Mouse (Mus musculus) heart, embryonic 13.5 days (tissue): ENCODE measurements around the gene Txnip. TPM values are rescaled to one million over a fixed set of nuclear protein-coding genes. Genes with fewer than 3 reads are reported as not detected.

Experiments used
- ATAC-seq: fragments of 200-750 bp; cut with Nextera tagmentation; 2 replicates; pipeline ENCODE4 v1.8.0; 2017; ENCODE audit warnings: moderate TSS enrichment; ENCODE audit not compliant: insufficient number of reproducible peaks, low FRiP score, low TSS enrichment; ENCODE audit errors: extremely low read depth
- H3K27ac ChIP-seq: fragments of 300-500 bp; sonication (generic); replicated peaks from 2 replicates; pipeline ENCODE4 v1.5.1; 2015; ENCODE audit warnings: moderate library complexity, mild to moderate bottlenecking, inconsistent platforms
- H3K27me3 ChIP-seq: fragments of 300-500 bp; sonication (generic); replicated peaks from 2 replicates; pipeline ENCODE4 v1.6.1; 2015; ENCODE audit warnings: mild to moderate bottlenecking, inconsistent platforms
- H3K36me3 ChIP-seq: fragments of 300-500 bp; sonication (generic); 2 replicates; pipeline ENCODE4 v1.6.1; 2015; ENCODE audit warnings: mild to moderate bottlenecking, inconsistent platforms
- H3K4me1 ChIP-seq: fragments of 300-500 bp; sonication (generic); 2 replicates; pipeline ENCODE4 v1.6.1; 2015; ENCODE audit warnings: inconsistent platforms
- H3K4me2 ChIP-seq: fragments of 300-500 bp; sonication (generic); 2 replicates; pipeline ENCODE4 v1.6.1; 2015; ENCODE audit warnings: inconsistent platforms, mild to moderate bottlenecking, moderate library complexity
- H3K4me3 ChIP-seq: fragments of 300-500 bp; sonication (generic); 2 replicates; pipeline ENCODE4 v1.5.1; 2015; ENCODE audit warnings: moderate library complexity, mild to moderate bottlenecking, inconsistent platforms
- H3K9ac ChIP-seq: fragments of 300-500 bp; sonication (generic); 2 replicates; pipeline ENCODE4 v1.6.1; 2015; ENCODE audit warnings: inconsistent platforms, mild to moderate bottlenecking, moderate library complexity
- H3K9me3 ChIP-seq: fragments of 300-500 bp; sonication (generic); 2 replicates; pipeline ENCODE4 v1.6.1; 2016; ENCODE audit warnings: inconsistent platforms
- WGBS: fragments of 180-500 bp; shearing (Covaris S2); methylation state at CpG from one replicate; pipeline ENCODE4 v1.1.7; 2015; ENCODE audit warnings: mixed read lengths; 5-methylcytosine and 5-hydroxymethylcytosine counted together
- polyA plus RNA-seq: library from polyadenylated mRNA; unstranded; fragments of >200 nt; fragmentation: Nextera tagmentation; extraction: Ambion mirVana; gene quantifications from 2 replicates; pipeline ENCODE4 v1.2.1, GENCODE M21; 2015

Txnip gene
- polyA plus RNA-seq, 1 experiment from 2014 or later = 156 TPM

GRCm38 (mm10) chr3:96560881-96561668 lies 3.3 kb downstream of the Txnip start:
- Histone ChIP-seq H3K27ac (peak overlapping the region; percentile 99), H3K36me3 (peaks cover 32% of the 10 kb centered on the region), H3K4me1 (peaks cover 51% of the 10 kb centered on the region), H3K27me3 (no peaks in the 10 kb centered on the region), H3K9ac (peak overlapping the region; percentile 100), H3K9me3 (no peaks in the 10 kb centered on the region), H3K4me2 (peak overlapping the region; percentile 93), H3K4me3 (peak overlapping the region; percentile 96)
- WGBS = 71% methylated on average over 9 of the region's 9 CpGs
- ATAC-seq = no peak

- H3K27me3 ChIP-seq = no peaks in the 10 kb centered on the region
- peak overlapping the region; percentile 100 for H3K9ac ChIP-seq
- peaks cover 32% of the 10 kb centered on the region for H3K36me3 ChIP-seq
- H3K27ac ChIP-seq = peak overlapping the region; percentile 99
- H3K9me3 ChIP-seq = no peaks in the 10 kb centered on the region
- peak overlapping the region; percentile 96 for H3K4me3 ChIP-seq
- no peak for ATAC-seq
- 40% methylated on average over 10 of the region's 10 CpGs for WGBS
- H3K4me1 ChIP-seq = peaks cover 56% of the 10 kb centered on the region
- H3K4me2 ChIP-seq = peak overlapping the region; percentile 93
These were observed 4.4 kb downstream of the Txnip start for GRCm38 (mm10) chr3:96561946-96562681.

- Histone ChIP-seq H3K4me1 (peaks cover 56% of the 10 kb centered on the region), H3K27ac (peak overlapping the region; percentile 99)
These were observed 5.5 kb downstream of the Txnip start for GRCm38 (mm10) chr3:96563267-96563666.

GRCm38 (mm10) chr3:96563911-96564632 lies 6.3 kb downstream of the Txnip start:
- Histone ChIP-seq H3K27me3 (no peaks in the 10 kb centered on the region), H3K9ac (peak overlapping the region; percentile 58), H3K4me2 (peak overlapping the region; percentile 18; the same call in 1 of the 2 replicates), H3K9me3 (no peaks in the 10 kb centered on the region), H3K4me3 (no peak overlapping the region), H3K4me1 (peaks cover 61% of the 10 kb centered on the region), H3K27ac (peak overlapping the region; percentile 99), H3K36me3 (peaks cover 28% of the 10 kb centered on the region)
- WGBS = 39% methylated on average over 10 of the region's 10 CpGs
- no peak for ATAC-seq

More at GRCm38 (mm10) chr3:96563267-96563666, 5.5 kb downstream of the Txnip start:
- Histone ChIP-seq H3K36me3 (peaks cover 32% of the 10 kb centered on the region), H3K4me2 (no peak overlapping the region), H3K9ac (no peak overlapping the region), H3K27me3 (no peaks in the 10 kb centered on the region), H3K4me3 (no peak overlapping the region), H3K9me3 (no peaks in the 10 kb centered on the region)
- 88% methylated on average over 8 of the region's 8 CpGs for WGBS
- ATAC-seq = no peak

GRCm38 (mm10) chr3:96564633-96565032 lies 6.9 kb downstream of the Txnip start:
- Histone ChIP-seq H3K4me1 (peaks cover 64% of the 10 kb centered on the region), H3K27me3 (no peaks in the 10 kb centered on the region), H3K9me3 (no peaks in the 10 kb centered on the region), H3K4me3 (no peak overlapping the region), H3K27ac (peak overlapping the region; percentile 99), H3K4me2 (peak overlapping the region; percentile 18; the same call in 1 of the 2 replicates), H3K36me3 (peaks cover 22% of the 10 kb centered on the region), H3K9ac (peak overlapping the region; percentile 58; the same call in 1 of the 2 replicates)
- WGBS = 43% methylated on average over 7 of the region's 7 CpGs
- ATAC-seq = 0 out of 2 replicates have a peak, but pooled peaks have one; percentile 35

- Histone ChIP-seq H3K4me1 (peaks cover 64% of the 10 kb centered on the region), H3K9me3 (no peaks in the 10 kb centered on the region), H3K4me3 (no peak overlapping the region), H3K4me2 (no peak overlapping the region), H3K36me3 (peaks cover 18% of the 10 kb centered on the region), H3K27ac (peak overlapping the region; percentile 99), H3K27me3 (no peaks in the 10 kb centered on the region), H3K9ac (no peak overlapping the region)
- 81% methylated on average over 2 of the region's 3 CpGs for WGBS
- ATAC-seq = no peak
These were observed 7.3 kb downstream of the Txnip start for GRCm38 (mm10) chr3:96565105-96565504.

GRCm38 (mm10) chr3:96566661-96567450 lies 9.1 kb downstream of the Txnip start:
- Histone ChIP-seq H3K9ac (no peak overlapping the region), H3K27me3 (no peaks in the 10 kb centered on the region), H3K4me1 (peaks cover 65% of the 10 kb centered on the region), H3K4me2 (no peak overlapping the region), H3K27ac (0 out of 2 replicates have a peak overlapping the region, but pooled peaks have one; percentile 0), H3K4me3 (no peak overlapping the region), H3K36me3 (peaks cover 1% of the 10 kb centered on the region; the same call in 1 of the 2 replicates), H3K9me3 (no peaks in the 10 kb centered on the region)
- no peak for ATAC-seq
- 74% methylated on average over 8 of the region's 8 CpGs for WGBS

- peak overlapping the region; percentile 54 for H3K27ac ChIP-seq
- H3K36me3 ChIP-seq = no peaks in the 10 kb centered on the region
These were observed 10.8 kb downstream of the Txnip start for GRCm38 (mm10) chr3:96568605-96569004.

GRCm38 (mm10) chr3:96569506-96569905 lies 11.7 kb downstream of the Txnip start:
- Histone ChIP-seq H3K9ac (0 out of 2 replicates have a peak overlapping the region, but pooled peaks have one; percentile 7), H3K4me3 (no peak overlapping the region), H3K4me2 (no peak overlapping the region), H3K4me1 (peaks cover 65% of the 10 kb centered on the region), H3K36me3 (no peaks in the 10 kb centered on the region), H3K9me3 (no peaks in the 10 kb centered on the region), H3K27ac (peak overlapping the region; percentile 54), H3K27me3 (no peaks in the 10 kb centered on the region)
- 64% methylated on average over 13 of the region's 13 CpGs for WGBS
- no peak for ATAC-seq

More at GRCm38 (mm10) chr3:96568605-96569004, 10.8 kb downstream of the Txnip start:
- H3K9me3 ChIP-seq = no peaks in the 10 kb centered on the region
- ATAC-seq = no peak
- H3K4me2 ChIP-seq = no peak overlapping the region
- H3K9ac ChIP-seq = no peak overlapping the region
- 77% methylated on average over 8 of the region's 8 CpGs for WGBS
- H3K27me3 ChIP-seq = no peaks in the 10 kb centered on the region
- peaks cover 65% of the 10 kb centered on the region for H3K4me1 ChIP-seq
- H3K4me3 ChIP-seq = no peak overlapping the region

GRCm38 (mm10) chr3:96569966-96570605 lies 12.3 kb downstream of the Txnip start:
- no peak for ATAC-seq
- no peaks in the 10 kb centered on the region for H3K36me3 ChIP-seq
- H3K27me3 ChIP-seq = no peaks in the 10 kb centered on the region
- no peak overlapping the region for H3K4me3 ChIP-seq
- no peak overlapping the region for H3K9ac ChIP-seq
- H3K4me1 ChIP-seq = peaks cover 67% of the 10 kb centered on the region
- H3K9me3 ChIP-seq = no peaks in the 10 kb centered on the region
- no peak overlapping the region for H3K4me2 ChIP-seq
- WGBS = 75% methylated on average over 11 of the region's 11 CpGs
- peak overlapping the region; percentile 55 for H3K27ac ChIP-seq
